Mouse (Mus musculus): ENCODE measurements around the gene Tmbim6. TPM values are rescaled to one million over a fixed set of nuclear protein-coding genes. Genes with fewer than 3 reads are reported as not detected.
A peak's percentile ranks its signal among the peaks of the same experiment; 100 is the strongest.

Gene Tmbim6
- polyA plus RNA-seq, 1 experiment = 691 TPM

GRCm38 (mm10) chr15:99351610-99352009, 41.1 kb upstream of the Tmbim6 start:
- Histone ChIP-seq H3K36me3 (ENCODE audit: control insufficient read depth, insufficient read depth) (no peaks in the 10 kb centered on the region), H3K27me3 (ENCODE audit: control insufficient read depth, insufficient read depth, insufficient read length) (no peaks in the 10 kb centered on the region), H3K4me3 (no peak overlapping the region), H3K79me2 (ENCODE audit: control insufficient read depth, insufficient read depth) (peaks cover 95% of the 10 kb centered on the region), H3ac (ENCODE audit: control insufficient read depth, insufficient read length) (no peak overlapping the region), H3K4me2 (ENCODE audit: low read depth) (peak overlapping the region; percentile 55)
- no peak for TF ChIP-seq MYOG (IDR thresholded peaks at IDR 0.05; ENCODE audit: control insufficient read depth in 1 of 3, insufficient read depth in 1 of 3, insufficient read length in 2 of 3, low read depth in 2 of 3)
- TF ChIP-seq TCF3 (IDR thresholded peaks at IDR 0.05; ENCODE audit: insufficient read length, low read depth) = no peak
- no peak for TF ChIP-seq E2F4 (IDR thresholded peaks at IDR 0.05; ENCODE audit: insufficient read depth)
- no peak for TF ChIP-seq USF1 (IDR thresholded peaks at IDR 0.05; ENCODE audit: low read depth)
- no peak for TF ChIP-seq TCF12 (IDR thresholded peaks at IDR 0.05; ENCODE audit: insufficient read depth, poor library complexity, severe bottlenecking)
- TF ChIP-seq MAX (IDR thresholded peaks at IDR 0.05; ENCODE audit: low read depth) = no peak
- TF ChIP-seq POLR2A (IDR thresholded peaks at IDR 0.05; ENCODE audit: insufficient read length, low read depth) = no peak
- TF ChIP-seq CEBPB (IDR thresholded peaks at IDR 0.05; ENCODE audit: insufficient read depth, poor library complexity, severe bottlenecking) = no peak
- no peak for TF ChIP-seq MYOD1 (IDR thresholded peaks at IDR 0.05; ENCODE audit: control insufficient read depth in 1 of 3, insufficient read length in 2 of 3, low read depth in 2 of 3)
- TF ChIP-seq REST (IDR thresholded peaks at IDR 0.05; ENCODE audit: insufficient read depth, insufficient read length) = no peak
- no peak for TF ChIP-seq POLR2AphosphoS2 (IDR thresholded peaks at IDR 0.05; ENCODE audit: insufficient read length, low read depth)
- no peak for TF ChIP-seq SRF (IDR thresholded peaks at IDR 0.05; ENCODE audit: control insufficient read depth, insufficient read length, low read depth)

- H3ac ChIP-seq (ENCODE audit: control insufficient read depth, insufficient read length) = no peak overlapping the region
- peak; percentile 98 for TF ChIP-seq TCF12 (IDR thresholded peaks at IDR 0.05; ENCODE audit: insufficient read depth, poor library complexity, severe bottlenecking)
- TF ChIP-seq MYOG (IDR thresholded peaks at IDR 0.05; ENCODE audit: control insufficient read depth in 1 of 3, insufficient read depth in 1 of 3, insufficient read length in 2 of 3, low read depth in 2 of 3) = peak; percentile 56 to 100 (median 90)
- peak; percentile 51 for TF ChIP-seq SRF (IDR thresholded peaks at IDR 0.05; ENCODE audit: control insufficient read depth, insufficient read length, low read depth)
- TF ChIP-seq USF1 (IDR thresholded peaks at IDR 0.05; ENCODE audit: low read depth) = no peak
- TF ChIP-seq MAX (IDR thresholded peaks at IDR 0.05; ENCODE audit: low read depth) = no peak
- no peak for TF ChIP-seq REST (IDR thresholded peaks at IDR 0.05; ENCODE audit: insufficient read depth, insufficient read length)
- TF ChIP-seq POLR2AphosphoS2 (IDR thresholded peaks at IDR 0.05; ENCODE audit: insufficient read length, low read depth) = no peak
- TF ChIP-seq TCF3 (IDR thresholded peaks at IDR 0.05; ENCODE audit: insufficient read length, low read depth) = peak; percentile 92
- TF ChIP-seq CEBPB (IDR thresholded peaks at IDR 0.05; ENCODE audit: insufficient read depth, poor library complexity, severe bottlenecking) = peak; percentile 35; the same call in 1 of the 2 replicates
- no peak for TF ChIP-seq E2F4 (IDR thresholded peaks at IDR 0.05; ENCODE audit: insufficient read depth)
- TF ChIP-seq MYOD1 (IDR thresholded peaks at IDR 0.05; ENCODE audit: control insufficient read depth in 1 of 3, insufficient read length in 2 of 3, low read depth in 2 of 3) = peak; percentile 98 to 99 (median 99)
- no peak for TF ChIP-seq POLR2A (IDR thresholded peaks at IDR 0.05; ENCODE audit: insufficient read length, low read depth)
- no peaks in the 10 kb centered on the region for H3K27me3 ChIP-seq (ENCODE audit: control insufficient read depth, insufficient read depth, insufficient read length)
- no peak overlapping the region for H3K4me3 ChIP-seq
- H3K36me3 ChIP-seq (ENCODE audit: control insufficient read depth, insufficient read depth) = no peaks in the 10 kb centered on the region
- peak overlapping the region; percentile 55 for H3K4me2 ChIP-seq (ENCODE audit: low read depth)
- peaks cover 95% of the 10 kb centered on the region for H3K79me2 ChIP-seq (ENCODE audit: control insufficient read depth, insufficient read depth)
Observed at GRCm38 (mm10) chr15:99352306-99352705, 40.4 kb upstream of the Tmbim6 start.

GRCm38 (mm10) chr15:99355660-99356059, 37.0 kb upstream of the Tmbim6 start:
- Histone ChIP-seq H3K27me3 (ENCODE audit: control insufficient read depth, insufficient read depth, insufficient read length) (no peaks in the 10 kb centered on the region), H3K4me3 (no peak overlapping the region), H3ac (ENCODE audit: control insufficient read depth, insufficient read length) (no peak overlapping the region), H3K36me3 (ENCODE audit: control insufficient read depth, insufficient read depth) (no peaks in the 10 kb centered on the region), H3K79me2 (ENCODE audit: control insufficient read depth, insufficient read depth) (peaks cover 95% of the 10 kb centered on the region), H3K4me2 (ENCODE audit: low read depth) (no peak overlapping the region)
- TF ChIP-seq SRF (IDR thresholded peaks at IDR 0.05; ENCODE audit: control insufficient read depth, insufficient read length, low read depth) (no peak), MYOG (IDR thresholded peaks at IDR 0.05; ENCODE audit: control insufficient read depth in 1 of 3, insufficient read depth in 1 of 3, insufficient read length in 2 of 3, low read depth in 2 of 3) (peak in 2 of 3 experiments; percentile 24 to 63), CEBPB (IDR thresholded peaks at IDR 0.05; ENCODE audit: insufficient read depth, poor library complexity, severe bottlenecking) (no peak), REST (IDR thresholded peaks at IDR 0.05; ENCODE audit: insufficient read depth, insufficient read length) (no peak), POLR2A (IDR thresholded peaks at IDR 0.05; ENCODE audit: insufficient read length, low read depth) (no peak), MYOD1 (IDR thresholded peaks at IDR 0.05; ENCODE audit: control insufficient read depth in 1 of 3, insufficient read length in 2 of 3, low read depth in 2 of 3) (peak in 2 of 3 experiments; percentile 7 to 28), TCF3 (IDR thresholded peaks at IDR 0.05; ENCODE audit: insufficient read length, low read depth) (no peak), TCF12 (IDR thresholded peaks at IDR 0.05; ENCODE audit: insufficient read depth, poor library complexity, severe bottlenecking) (no peak)

GRCm38 (mm10) chr15:99356462-99356861, 36.2 kb upstream of the Tmbim6 start:
- no peak overlapping the region for H3K4me2 ChIP-seq (ENCODE audit: low read depth)

More at GRCm38 (mm10) chr15:99356462-99356861, 36.2 kb upstream of the Tmbim6 start:
- no peaks in the 10 kb centered on the region for H3K36me3 ChIP-seq (ENCODE audit: control insufficient read depth, insufficient read depth)
- H3K79me2 ChIP-seq (ENCODE audit: control insufficient read depth, insufficient read depth) = peaks cover 95% of the 10 kb centered on the region
- TF ChIP-seq POLR2A (IDR thresholded peaks at IDR 0.05; ENCODE audit: insufficient read length, low read depth) = no peak
- no peak for TF ChIP-seq USF1 (IDR thresholded peaks at IDR 0.05; ENCODE audit: low read depth)
- TF ChIP-seq MAX (IDR thresholded peaks at IDR 0.05; ENCODE audit: low read depth) = no peak
- no peak for TF ChIP-seq POLR2AphosphoS2 (IDR thresholded peaks at IDR 0.05; ENCODE audit: insufficient read length, low read depth)
- no peak for TF ChIP-seq TCF3 (IDR thresholded peaks at IDR 0.05; ENCODE audit: insufficient read length, low read depth)
- no peak for TF ChIP-seq REST (IDR thresholded peaks at IDR 0.05; ENCODE audit: insufficient read depth, insufficient read length)
- no peak for TF ChIP-seq E2F4 (IDR thresholded peaks at IDR 0.05; ENCODE audit: insufficient read depth)
- H3K27me3 ChIP-seq (ENCODE audit: control insufficient read depth, insufficient read depth, insufficient read length) = no peaks in the 10 kb centered on the region
- no peak overlapping the region for H3K4me3 ChIP-seq
- H3ac ChIP-seq (ENCODE audit: control insufficient read depth, insufficient read length) = no peak overlapping the region
